Mouse (Mus musculus): Measurements from ENCODE around the gene Pak2.

- no peak for TF ChIP-seq POLR2A (IDR thresholded peaks at IDR 0.05; ENCODE audit: low read depth, low read length)
- no peak for TF ChIP-seq CTCF (IDR thresholded peaks at IDR 0.05; ENCODE audit: borderline replicate concordance, insufficient read depth, low read length)
Measured at GRCm38 (mm10) chr16:32008529-32009293, 70.4 kb downstream of the Pak2 start.

Measured in embryonic fibroblast, embryonic 13.5 days (primary cell).